Mouse (Mus musculus) limb, embryonic 15.5 days (tissue): Measurements from ENCODE around the gene Zyg11b. TPM values are rescaled to one million over a fixed set of nuclear protein-coding genes. Genes with fewer than 3 reads are reported as not detected.

ENCODE experiments used
- ATAC-seq: fragments of 200-750 bp; cut with Nextera tagmentation; 2 replicates; pipeline ENCODE4 v1.8.0; 2017; ENCODE audit warnings: low read depth, moderate TSS enrichment; ENCODE audit not compliant: insufficient number of reproducible peaks, low FRiP score, low TSS enrichment
- H3K27ac ChIP-seq: fragments of 300-500 bp; sonication (generic); 2 replicates; pipeline ENCODE4 v1.5.1; 2015; ENCODE audit warnings: moderate library complexity, mild to moderate bottlenecking, inconsistent platforms
- H3K27me3 ChIP-seq: fragments of 300-500 bp; sonication (generic); 2 replicates; pipeline ENCODE4 v1.6.1; 2015; ENCODE audit warnings: inconsistent platforms
- H3K36me3 ChIP-seq: fragments of 300-500 bp; sonication (generic); 2 replicates; pipeline ENCODE4 v1.6.1; 2015; ENCODE audit warnings: inconsistent platforms
- H3K4me1 ChIP-seq: fragments of 300-500 bp; sonication (generic); 2 replicates; pipeline ENCODE4 v1.6.1; 2015; ENCODE audit warnings: inconsistent platforms
- H3K4me2 ChIP-seq: fragments of 300-500 bp; sonication (generic); 2 replicates; pipeline ENCODE4 v1.6.1; 2015; ENCODE audit warnings: mild to moderate bottlenecking, inconsistent platforms
- H3K4me3 ChIP-seq: fragments of 300-500 bp; sonication (generic); 2 replicates; pipeline ENCODE4 v1.5.1; 2015; ENCODE audit warnings: mild to moderate bottlenecking, inconsistent platforms
- H3K9ac ChIP-seq: fragments of 300-500 bp; sonication (generic); 2 replicates; pipeline ENCODE4 v1.6.1; 2015; ENCODE audit warnings: inconsistent platforms
- H3K9me3 ChIP-seq: fragments of 300-500 bp; sonication (generic); 2 replicates; pipeline ENCODE4 v1.6.1; 2016; ENCODE audit warnings: inconsistent platforms
- WGBS: fragments of 180-500 bp; shearing (Covaris S2); methylation state at CpG from one replicate; pipeline ENCODE4 v1.1.7; 2015; 5-methylcytosine and 5-hydroxymethylcytosine counted together
- polyA plus RNA-seq: library from polyadenylated mRNA; unstranded; fragments of >200 nt; fragmentation: Nextera tagmentation; extraction: Ambion mirVana; gene quantifications from 2 replicates; pipeline ENCODE4 v1.2.1, GENCODE M21; 2015

The Zyg11b gene
- polyA plus RNA-seq, 1 experiment from 2014 or later: 10.6 TPM

GRCm38 (mm10) chr4:108225341-108225872 is 75.5 kb downstream of the Zyg11b start:
- Histone ChIP-seq H3K36me3 (no peaks in the 10 kb centered on the region), H3K27ac (no peak overlapping the region), H3K4me2 (no peak overlapping the region), H3K9me3 (no peaks in the 10 kb centered on the region), H3K4me3 (no peak overlapping the region), H3K4me1 (no peaks in the 10 kb centered on the region), H3K27me3 (no peaks in the 10 kb centered on the region), H3K9ac (no peak overlapping the region)
- WGBS: 45% methylated on average over 3 of the region's 3 CpGs
- ATAC-seq: no peak

DNA sequence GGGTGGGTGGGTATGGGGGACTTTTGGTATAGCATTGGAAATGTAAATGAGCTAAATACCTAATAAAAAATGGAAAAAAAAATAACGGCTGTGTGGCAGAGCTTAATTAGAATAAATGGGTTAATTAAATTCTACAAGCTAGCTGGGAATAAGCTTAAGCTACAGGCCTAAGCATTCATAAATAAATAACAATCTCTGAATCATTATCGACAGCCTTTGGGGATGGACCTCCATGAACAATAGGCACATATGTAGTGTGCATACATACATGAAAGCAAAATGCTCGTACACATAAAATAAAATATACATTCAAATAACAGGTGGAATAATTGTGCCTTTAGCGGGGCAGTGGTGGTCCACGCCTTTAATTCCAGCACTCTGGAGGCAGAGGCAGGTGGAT is 78.4 kb downstream of the Zyg11b start:
- Histone ChIP-seq H3K9ac (no peak overlapping the region), H3K27me3 (peaks cover 20% of the 10 kb centered on the region), H3K36me3 (no peaks in the 10 kb centered on the region), H3K9me3 (no peaks in the 10 kb centered on the region), H3K4me2 (no peak overlapping the region), H3K4me1 (peaks cover 8% of the 10 kb centered on the region), H3K27ac (no peak overlapping the region), H3K4me3 (no peak overlapping the region)
- 81% methylated on average over 5 of the region's 5 CpGs for WGBS
- ATAC-seq: no peak

DNA sequence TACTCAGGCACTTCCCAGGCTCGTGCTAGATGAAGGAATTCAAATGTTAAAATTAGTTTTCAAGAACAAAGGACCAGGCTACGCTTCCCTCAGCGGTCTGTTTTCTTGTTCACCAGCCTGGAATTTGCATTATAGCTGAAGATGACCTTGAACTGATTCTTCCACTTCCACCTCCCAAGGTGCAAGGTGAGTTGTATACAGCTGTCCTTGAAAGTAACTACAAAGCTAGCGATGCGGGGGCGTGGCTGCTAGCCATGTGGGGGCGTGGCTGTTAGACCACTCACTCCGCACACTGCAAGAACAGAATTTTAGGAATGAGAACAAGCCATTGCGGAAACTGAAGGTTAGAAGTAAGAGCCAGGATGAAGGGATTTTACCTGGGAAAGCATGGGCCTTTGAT is 81.9 kb downstream of the Zyg11b start:
- 11% methylated on average over 9 of the region's 9 CpGs for WGBS
- no peak overlapping the region for H3K4me2 ChIP-seq
- no peak for ATAC-seq
- no peak overlapping the region for H3K4me3 ChIP-seq
- peaks cover 12% of the 10 kb centered on the region for H3K4me1 ChIP-seq
- no peak overlapping the region for H3K9ac ChIP-seq
- H3K27me3 ChIP-seq: peaks cover 28% of the 10 kb centered on the region
- no peaks in the 10 kb centered on the region for H3K36me3 ChIP-seq
- H3K27ac ChIP-seq: no peak overlapping the region
- H3K9me3 ChIP-seq: no peaks in the 10 kb centered on the region

GRCm38 (mm10) chr4:108217332-108218179 is 83.3 kb downstream of the Zyg11b start, which contains the start of gene Zyg11a:
Zyg11a (minus strand) TSS chr4:108218048.
- Histone ChIP-seq H3K27ac (no peak within 1 kb of the TSS), H3K4me2 (peak within 1 kb of the TSS; percentile 89), H3K9ac (0 out of 2 replicates have a peak within 1 kb of the TSS, but pooled peaks have one; percentile 20), H3K27me3 (peaks cover 28% of the 10 kb centered on the region), H3K36me3 (no peaks in the 10 kb centered on the region), H3K4me1 (peaks cover 12% of the 10 kb centered on the region), H3K9me3 (no peaks in the 10 kb centered on the region), H3K4me3 (peak within 1 kb of the TSS; percentile 54)
- ATAC-seq: 0 out of 2 replicates have a peak, but pooled peaks have one; percentile 65
- WGBS: under 1% methylated on average over 75 of the region's 107 CpGs

GRCm38 (mm10) chr4:108213023-108213422 is 87.9 kb downstream of the Zyg11b start:
- H3K4me3 ChIP-seq: no peak overlapping the region

GRCm38 (mm10) chr4:108204629-108205028 is 96.3 kb downstream of the Zyg11b start:
- ATAC-seq: no peak
- Histone ChIP-seq H3K9me3 (no peaks in the 10 kb centered on the region), H3K4me2 (no peak overlapping the region), H3K4me3 (no peak overlapping the region), H3K36me3 (no peaks in the 10 kb centered on the region), H3K27me3 (no peaks in the 10 kb centered on the region), H3K27ac (no peak overlapping the region), H3K9ac (no peak overlapping the region), H3K4me1 (no peaks in the 10 kb centered on the region)
- 84% methylated on average over 6 of the region's 6 CpGs for WGBS

More at GRCm38 (mm10) chr4:108213023-108213422, 87.9 kb downstream of the Zyg11b start:
- Histone ChIP-seq H3K27ac (no peak overlapping the region), H3K4me2 (no peak overlapping the region), H3K4me1 (peaks cover 8% of the 10 kb centered on the region), H3K9me3 (no peaks in the 10 kb centered on the region), H3K9ac (no peak overlapping the region), H3K27me3 (peaks cover 13% of the 10 kb centered on the region), H3K36me3 (no peaks in the 10 kb centered on the region)
- WGBS: 83% methylated on average over 2 of the region's 2 CpGs
- no peak for ATAC-seq

DNA sequence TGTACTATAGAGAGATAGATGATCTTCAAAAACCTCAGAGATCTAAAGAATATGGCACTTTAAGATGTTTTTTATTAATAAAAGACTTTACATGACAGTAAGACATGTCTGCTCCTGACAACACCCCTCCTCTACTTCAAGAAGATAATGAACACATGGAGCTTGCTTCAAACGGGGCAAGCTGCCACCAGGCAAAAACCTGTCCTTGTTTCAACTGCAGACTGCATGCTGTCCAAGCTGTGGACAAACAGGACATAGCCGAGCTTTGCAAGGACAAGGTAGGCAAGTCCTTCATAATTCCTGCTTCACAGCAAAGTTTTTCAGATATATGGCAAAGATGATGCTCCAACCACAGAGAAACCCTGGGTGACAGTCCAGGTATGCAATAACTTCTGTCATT is 101.7 kb downstream of the Zyg11b start:
- Histone ChIP-seq H3K27me3 (no peaks in the 10 kb centered on the region), H3K27ac (no peak overlapping the region), H3K36me3 (no peaks in the 10 kb centered on the region), H3K4me3 (no peak overlapping the region), H3K4me2 (no peak overlapping the region), H3K9me3 (no peaks in the 10 kb centered on the region), H3K9ac (no peak overlapping the region), H3K4me1 (peaks cover 5% of the 10 kb centered on the region)
- 56% methylated on average over 2 of the region's 2 CpGs for WGBS
- no peak for ATAC-seq

- Histone ChIP-seq H3K27me3 (no peaks in the 10 kb centered on the region), H3K4me2 (no peak overlapping the region), H3K9me3 (no peaks in the 10 kb centered on the region; the same call in 1 of the 2 replicates), H3K9ac (no peak overlapping the region), H3K4me3 (no peak overlapping the region), H3K4me1 (peaks cover 5% of the 10 kb centered on the region), H3K36me3 (no peaks in the 10 kb centered on the region), H3K27ac (no peak overlapping the region)
- no peak for ATAC-seq
- 68% methylated on average over 6 of the region's 6 CpGs for WGBS
These were observed 104.5 kb downstream of the Zyg11b start for GRCm38 (mm10) chr4:108196277-108196855.

DNA sequence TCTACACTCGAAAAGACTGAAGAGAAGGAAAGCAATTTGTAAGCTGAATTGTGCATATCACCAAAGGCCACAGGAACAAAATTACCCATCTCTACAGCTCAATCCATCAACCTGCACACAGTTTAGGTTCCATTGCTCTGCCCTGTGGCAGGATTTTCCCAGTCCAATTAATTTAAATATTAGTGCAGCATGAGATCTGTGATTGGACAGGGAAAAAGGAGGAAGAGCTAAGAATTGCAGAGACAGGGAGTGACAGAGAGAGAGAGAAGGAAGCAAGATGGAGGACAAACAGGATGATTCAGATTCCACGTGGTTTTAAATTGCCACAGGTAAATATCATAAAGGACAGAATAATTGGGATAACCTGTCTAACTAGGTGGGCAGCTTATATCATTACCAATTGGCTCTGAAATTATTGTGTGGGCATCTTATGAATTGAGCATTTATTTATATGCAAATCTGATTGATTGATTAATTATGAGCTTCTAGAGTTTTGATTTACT is 108.0 kb downstream of the Zyg11b start:
- no peak for ATAC-seq
- 81% methylated on average over 2 of the region's 2 CpGs for WGBS
- no peak overlapping the region for H3K4me2 ChIP-seq
- H3K27ac ChIP-seq: no peak overlapping the region
- no peak overlapping the region for H3K9ac ChIP-seq
- no peak overlapping the region for H3K4me3 ChIP-seq
- no peaks in the 10 kb centered on the region; the same call in 1 of the 2 replicates for H3K9me3 ChIP-seq
- no peaks in the 10 kb centered on the region for H3K27me3 ChIP-seq
- H3K36me3 ChIP-seq: no peaks in the 10 kb centered on the region
- H3K4me1 ChIP-seq: peaks cover 5% of the 10 kb centered on the region

DNA sequence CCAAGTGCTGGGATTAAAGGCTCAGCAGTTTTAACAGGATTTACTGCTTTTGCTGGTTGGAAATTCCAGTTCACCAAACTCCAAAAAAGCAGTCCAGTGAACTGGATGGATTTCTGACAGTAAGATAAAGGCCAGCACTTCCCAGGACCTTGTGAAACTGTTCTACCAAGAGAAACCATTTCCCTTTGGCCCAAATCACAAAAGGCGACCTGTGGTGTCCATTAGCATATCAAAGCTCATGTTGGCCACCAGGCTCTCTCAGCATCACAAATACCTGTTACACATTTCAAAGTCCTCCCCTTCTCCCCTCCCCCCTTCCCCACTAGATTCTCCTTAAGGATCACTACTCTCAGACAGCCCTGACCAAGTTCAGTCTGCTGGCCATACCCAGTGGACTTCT is 118.6 kb downstream of the Zyg11b start:
- Histone ChIP-seq H3K27me3 (no peaks in the 10 kb centered on the region), H3K4me3 (no peak overlapping the region), H3K4me2 (no peak overlapping the region), H3K9ac (no peak overlapping the region), H3K4me1 (no peaks in the 10 kb centered on the region), H3K36me3 (peaks cover 18% of the 10 kb centered on the region; the same call in 1 of the 2 replicates), H3K9me3 (no peaks in the 10 kb centered on the region), H3K27ac (no peak overlapping the region)
- 62% methylated on average over 1 of the region's 1 CpGs for WGBS
- ATAC-seq: no peak
